Mouse (Mus musculus): Measurements from ENCODE around the gene Igf2r.

Igf2r gene

DNA sequence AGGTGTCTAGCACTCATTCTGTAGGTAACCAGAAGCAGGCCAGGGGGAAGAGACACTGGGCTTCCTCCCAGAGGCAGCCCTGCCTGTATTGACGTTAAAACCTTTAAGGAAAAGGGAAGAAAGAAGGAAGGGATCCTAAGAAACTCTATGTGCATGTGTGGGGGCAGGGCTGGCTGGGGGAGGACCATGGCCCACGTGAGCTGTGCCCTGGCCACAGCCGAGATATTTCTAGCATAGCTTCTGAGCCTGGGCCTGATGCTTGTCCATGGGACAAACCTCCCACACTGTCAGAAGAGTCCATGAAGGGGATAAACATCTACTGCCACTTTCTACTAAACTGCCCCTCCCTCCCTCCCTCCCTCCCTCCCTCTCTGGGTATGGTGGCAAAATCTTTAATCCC lies 95.6 kb downstream of the Igf2r start:
- DNase-seq (ENCODE audit: low spot score in 2 of 2), result no peak

DNA sequence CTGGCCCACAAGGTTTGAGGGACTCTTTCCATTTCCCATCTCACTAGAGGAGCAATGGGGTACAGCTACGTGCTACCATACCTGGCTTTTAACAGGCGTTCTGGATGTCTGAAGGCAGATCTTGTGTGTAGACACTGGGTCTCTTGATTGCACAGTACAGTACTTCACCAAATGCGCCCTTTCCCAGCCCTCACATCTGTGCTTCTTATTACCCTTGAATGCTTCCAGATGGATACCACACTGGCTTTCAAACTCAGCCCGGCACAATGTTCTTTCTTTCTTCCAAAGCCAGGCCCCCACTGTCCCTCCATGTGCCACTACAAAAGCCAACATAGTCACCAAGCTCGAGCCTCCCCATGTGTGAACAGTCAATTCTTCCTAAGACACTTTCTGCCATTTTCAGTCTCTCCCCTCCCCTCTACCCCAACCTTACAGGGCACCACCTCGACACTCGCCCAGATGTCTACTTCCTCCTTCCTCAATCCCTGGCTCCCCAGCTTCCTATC lies 97.1 kb downstream of the Igf2r start:
- no peak for DNase-seq (ENCODE audit: low spot score in 2 of 2)

DNA sequence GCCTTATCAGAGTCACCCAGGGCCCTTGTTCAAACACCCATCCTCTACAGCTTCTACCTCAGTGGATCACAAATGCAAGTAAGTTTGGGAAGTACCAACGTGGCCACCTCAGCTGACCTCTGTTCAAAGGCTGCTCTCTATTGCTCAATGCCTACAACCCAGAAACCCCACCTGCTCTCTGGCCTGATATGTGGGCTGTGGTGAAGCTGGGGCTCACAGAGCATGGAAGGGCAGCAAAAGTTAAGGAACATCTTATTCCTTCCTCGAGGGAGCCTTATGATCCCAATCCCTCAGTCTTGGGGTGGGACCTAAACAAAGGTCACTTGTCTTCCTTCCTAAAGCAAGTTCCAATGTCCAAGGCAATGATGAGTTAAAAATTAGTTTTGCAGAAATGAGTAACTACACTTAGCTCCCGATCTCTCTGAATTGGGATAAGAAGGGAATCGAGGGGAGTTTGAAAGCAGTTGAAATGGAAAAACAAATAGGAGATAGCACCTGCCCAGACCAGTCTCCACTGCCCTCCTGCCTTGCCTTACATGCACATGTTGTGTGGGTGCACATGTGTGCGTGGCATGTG lies 98.3 kb downstream of the Igf2r start:
- DNase-seq (ENCODE audit: low spot score in 2 of 2), result no peak

DNA sequence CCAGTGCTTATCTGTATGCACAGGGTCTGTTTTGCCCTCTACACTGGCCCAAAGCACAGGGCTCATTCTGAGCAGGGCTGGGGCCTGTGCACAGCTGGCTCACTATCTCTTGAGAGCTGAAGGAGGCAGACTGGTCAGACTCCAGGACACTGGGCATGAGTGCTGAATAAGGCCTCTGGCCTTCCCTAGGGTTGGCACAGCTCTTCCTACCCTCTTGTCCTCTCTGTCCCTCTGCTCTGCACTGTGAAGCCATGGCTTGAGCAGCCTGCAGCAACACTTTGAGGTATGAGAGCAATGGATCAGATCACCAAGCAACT lies 100.1 kb downstream of the Igf2r start:
- DNase-seq (ENCODE audit: low spot score in 2 of 2), result no peak

DNA sequence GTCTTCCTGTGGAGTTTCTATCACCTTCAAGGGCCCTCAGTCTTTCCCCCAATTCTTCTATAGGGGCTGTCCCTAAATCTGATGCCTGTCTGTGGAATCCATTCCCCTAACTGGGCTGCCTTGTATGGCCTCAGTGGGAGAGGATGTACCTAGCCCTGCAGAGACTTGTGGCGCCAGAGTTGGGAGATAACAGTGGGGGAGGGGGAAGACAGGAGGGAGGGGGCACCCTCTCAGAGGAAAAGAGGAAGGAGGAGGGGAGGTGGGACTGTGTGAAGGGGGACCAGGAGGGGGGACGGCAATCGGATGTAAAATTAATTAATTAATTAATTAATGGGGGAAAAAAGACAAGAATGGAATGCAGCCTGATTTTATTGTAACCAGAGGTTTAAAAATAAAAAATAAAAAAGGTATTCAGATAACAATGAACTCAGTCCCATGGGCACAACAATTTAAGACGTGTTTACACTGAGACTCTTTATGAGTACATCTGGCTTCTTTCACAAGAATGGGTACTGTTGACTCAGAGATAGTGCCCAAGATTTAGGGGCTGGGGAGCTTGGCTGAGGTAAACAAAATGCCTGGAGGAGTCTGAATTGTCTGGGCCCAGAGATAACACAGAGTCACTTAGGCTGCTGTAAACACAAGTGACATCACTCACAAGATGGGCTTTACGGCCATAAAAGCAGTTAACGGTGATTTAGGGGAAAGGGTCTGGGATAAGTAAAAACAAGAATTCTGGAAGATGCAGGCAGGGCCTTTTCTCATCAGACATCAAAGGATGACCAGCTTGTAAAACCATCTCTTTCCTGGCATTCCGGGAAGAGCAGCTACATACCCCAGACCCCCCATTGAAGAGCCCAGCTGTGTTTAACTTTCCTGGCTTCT lies 100.7 kb downstream of the Igf2r start:
- DNase-seq (ENCODE audit: low spot score in 2 of 2), result no peak

DNA sequence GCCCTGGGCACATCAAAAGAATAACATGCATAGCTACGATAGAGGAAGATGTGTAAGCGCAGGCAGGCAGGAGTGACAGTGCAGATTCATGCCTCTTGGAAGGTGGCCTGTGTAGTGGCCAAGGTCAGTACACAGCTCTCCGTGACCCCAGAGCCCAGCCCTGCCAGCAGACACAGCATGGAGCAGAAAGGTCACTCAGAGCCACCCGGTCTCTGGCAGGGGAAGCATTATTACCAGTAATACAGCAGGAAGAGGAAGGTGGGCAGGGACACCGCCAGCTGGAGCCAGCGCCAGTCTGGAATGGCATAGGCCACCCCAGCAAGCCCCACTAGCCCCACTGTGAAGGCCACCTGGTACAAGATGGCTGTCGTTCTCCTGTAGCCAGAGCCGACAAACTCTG lies 105.3 kb downstream of the Igf2r start:
- no peak for DNase-seq (ENCODE audit: low spot score in 2 of 2)

DNA sequence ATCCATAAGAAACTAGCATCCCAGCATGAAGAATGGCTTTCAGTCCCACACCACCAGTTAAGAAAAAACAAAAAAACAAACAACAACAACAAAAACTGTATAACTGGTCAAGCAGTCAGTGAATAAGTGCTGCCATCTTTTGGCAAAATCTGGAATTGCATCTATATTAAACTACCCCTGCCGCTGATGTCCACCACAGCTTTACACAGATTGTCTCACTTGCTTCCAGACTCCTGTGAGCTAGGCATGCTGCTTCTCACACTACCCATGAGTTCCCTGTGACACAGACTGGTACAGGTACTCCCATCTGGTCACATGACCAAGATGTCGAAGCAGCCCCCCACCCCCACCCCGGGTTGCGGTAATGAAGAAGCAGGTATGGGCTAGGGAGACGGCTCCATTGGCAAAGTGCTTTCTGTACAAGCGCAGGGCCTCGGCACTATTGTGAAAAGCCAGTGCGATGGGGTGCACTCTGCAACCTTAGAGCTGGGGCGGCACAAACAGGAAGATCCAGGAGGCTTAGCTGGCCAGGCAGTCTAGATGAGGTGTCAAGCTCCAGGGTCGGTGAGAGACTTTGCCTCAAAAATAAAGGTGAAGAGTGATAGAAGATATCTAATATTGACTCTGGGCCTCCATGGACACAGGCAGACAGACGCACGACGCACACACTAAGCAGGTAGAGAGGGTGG lies 108.7 kb downstream of the Igf2r start:
- no peak for DNase-seq (ENCODE audit: low spot score in 2 of 2)

DNA sequence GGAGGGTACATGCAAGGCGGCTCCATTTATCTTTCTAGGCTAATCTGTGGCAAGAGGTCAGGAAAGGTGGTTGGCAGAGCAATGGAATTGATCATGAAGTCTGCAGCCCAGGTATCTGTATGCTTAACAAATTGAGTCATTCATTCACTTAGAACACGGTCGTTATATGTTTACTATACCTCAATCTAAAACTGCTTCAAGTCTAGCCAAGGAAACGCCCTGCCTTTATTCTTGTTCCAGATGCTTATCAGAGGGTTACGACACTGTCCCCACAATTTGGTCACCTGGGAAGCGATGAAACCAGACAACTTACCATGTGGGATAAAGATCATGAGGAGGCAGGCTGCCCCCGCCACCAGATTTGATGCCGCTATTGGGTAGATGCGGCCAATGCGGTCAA lies 110.2 kb downstream of the Igf2r start:
- DNase-seq (ENCODE audit: low spot score in 2 of 2), result no peak

DNA sequence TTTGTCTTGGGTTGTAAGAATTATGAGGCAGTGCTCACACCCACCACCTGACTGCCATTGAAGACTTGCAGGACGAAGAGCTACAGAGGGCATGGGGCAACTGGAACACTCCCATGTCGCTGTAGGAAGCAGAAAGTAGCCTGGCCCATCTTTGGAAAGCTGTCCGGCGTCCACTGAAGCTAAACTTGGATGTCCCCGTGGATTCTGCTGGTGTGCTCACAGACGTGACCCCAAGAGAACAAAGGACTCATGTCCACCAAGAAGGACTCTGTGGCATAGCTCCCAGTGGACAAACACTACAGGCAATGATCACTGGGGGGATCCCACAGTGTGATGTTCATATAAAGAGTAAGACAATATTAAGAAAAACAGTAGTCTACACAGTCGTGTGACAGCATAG lies 110.7 kb downstream of the Igf2r start:
- no peak for DNase-seq (ENCODE audit: low spot score in 2 of 2)

DNA sequence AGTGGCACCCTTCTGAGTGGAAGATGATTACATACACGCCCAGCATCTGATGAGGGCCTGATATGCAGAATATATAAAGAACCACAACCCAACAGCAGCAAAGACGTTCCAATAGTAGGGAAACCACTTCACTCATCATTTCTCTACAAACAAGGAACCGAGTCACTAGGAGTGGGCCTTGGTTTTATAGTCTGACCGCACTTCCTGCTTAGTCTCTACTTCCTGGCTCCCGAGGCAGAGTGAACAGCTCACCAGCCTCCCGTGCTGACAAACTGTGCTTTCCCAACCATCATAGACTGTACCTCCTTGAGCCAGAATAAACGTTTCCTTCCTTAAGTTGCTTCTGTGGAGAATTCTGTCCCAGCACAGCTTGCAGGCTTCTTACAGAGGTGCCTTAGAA lies 113.6 kb downstream of the Igf2r start:
- DNase-seq (ENCODE audit: low spot score in 2 of 2), result peak; percentile 10 to 11

DNA sequence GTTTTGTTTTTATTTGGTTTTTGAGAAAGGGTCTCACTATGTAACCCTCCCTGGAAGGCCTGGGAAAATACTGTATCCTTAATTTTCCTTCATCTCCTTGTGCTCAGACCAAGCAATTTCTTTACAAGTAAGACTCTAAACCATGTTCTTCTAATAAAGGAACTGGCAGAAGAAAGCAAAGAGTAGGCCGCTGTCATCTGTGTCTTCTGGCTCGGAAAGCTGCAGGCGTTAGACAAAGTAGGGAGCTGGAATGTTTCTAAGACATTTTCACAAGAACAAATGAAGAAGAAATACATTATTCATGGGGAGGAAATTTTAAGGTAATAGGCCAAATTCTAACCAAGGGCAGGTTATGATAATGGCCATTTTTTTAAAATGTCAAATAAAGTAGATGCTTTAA lies 115.4 kb downstream of the Igf2r start:
- no peak for DNase-seq (ENCODE audit: low spot score in 2 of 2)

DNA sequence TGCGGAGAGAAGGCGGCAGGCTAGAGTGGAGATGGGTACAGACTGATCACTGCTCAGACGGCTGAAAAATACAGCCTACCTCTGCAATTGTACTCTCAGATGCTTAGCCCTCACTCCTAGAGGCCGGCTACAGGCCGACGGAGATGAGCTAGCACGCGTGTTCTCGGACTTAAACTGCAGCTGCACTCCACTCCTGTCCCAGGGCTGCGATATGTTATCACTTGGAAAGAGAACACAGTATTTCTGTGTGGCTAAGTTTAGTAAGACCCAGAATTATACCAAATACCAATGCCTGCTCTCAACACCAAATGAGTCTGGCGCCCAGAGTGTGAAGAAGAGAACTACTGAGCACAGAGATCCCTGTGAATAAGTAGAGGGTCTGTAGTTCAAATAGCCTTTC lies 116.9 kb downstream of the Igf2r start:
- DNase-seq (ENCODE audit: low spot score in 2 of 2), result no peak

DNA sequence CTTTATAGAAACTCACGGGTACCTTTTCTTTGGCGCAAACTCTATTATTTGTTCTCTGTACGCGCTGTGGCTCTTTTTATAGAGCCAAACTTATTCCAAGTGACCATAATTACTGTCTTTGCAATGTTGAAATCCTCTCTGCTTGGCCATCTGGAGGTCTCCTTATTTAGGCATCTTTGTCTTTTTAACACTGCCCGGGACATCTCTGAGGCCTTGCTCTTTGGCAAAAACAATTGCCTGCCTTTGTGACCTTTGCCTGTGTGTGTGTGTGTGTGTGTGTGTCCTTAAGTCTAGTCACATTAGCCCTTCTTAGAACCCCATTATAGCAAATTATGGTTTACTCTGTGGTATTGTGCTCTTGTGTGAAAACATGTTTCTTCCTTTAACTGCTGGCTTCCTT lies 124.0 kb downstream of the Igf2r start:
- DNase-seq (ENCODE audit: low spot score in 2 of 2), result no peak

DNA sequence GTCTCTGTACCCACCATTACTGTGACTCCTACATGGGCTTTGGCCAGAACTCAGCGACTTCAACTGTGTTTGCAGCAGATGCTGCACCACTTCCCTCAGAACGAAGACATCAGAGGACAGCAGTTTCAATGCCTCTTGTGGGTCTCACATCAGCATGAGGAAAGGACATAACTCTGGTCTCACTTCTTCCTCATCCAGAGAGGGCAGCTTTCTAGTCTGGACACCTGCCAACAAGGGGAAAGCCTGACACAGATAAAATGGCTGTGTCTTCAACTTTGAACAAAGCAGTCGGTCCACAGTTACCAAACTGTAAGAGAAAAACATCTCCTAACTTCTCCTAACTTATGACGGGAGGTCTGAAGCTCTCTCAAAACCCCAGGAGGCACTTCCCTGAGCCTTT lies 128.4 kb downstream of the Igf2r start:
- no peak for DNase-seq (ENCODE audit: low spot score in 2 of 2)

DNA sequence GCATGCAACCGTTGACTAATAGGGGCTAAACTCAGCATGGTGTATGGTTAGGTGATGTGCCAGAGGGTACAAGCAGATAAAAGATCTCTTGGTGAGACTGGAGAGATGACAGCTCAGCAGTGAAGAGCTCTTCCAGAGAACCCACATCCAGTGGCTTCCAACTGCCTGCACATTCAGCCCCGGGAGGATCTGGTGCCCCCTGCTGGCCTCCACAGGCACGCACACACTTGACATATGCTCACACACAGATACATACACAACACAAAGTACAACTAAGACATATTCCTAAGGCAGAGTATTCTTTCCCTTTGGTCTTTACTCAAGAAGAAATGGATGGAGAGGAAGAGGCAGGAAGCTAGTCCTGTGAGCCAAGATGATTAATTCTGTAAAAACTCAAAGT lies 129.9 kb downstream of the Igf2r start:
- no peak for DNase-seq (ENCODE audit: low spot score in 2 of 2)

DNA sequence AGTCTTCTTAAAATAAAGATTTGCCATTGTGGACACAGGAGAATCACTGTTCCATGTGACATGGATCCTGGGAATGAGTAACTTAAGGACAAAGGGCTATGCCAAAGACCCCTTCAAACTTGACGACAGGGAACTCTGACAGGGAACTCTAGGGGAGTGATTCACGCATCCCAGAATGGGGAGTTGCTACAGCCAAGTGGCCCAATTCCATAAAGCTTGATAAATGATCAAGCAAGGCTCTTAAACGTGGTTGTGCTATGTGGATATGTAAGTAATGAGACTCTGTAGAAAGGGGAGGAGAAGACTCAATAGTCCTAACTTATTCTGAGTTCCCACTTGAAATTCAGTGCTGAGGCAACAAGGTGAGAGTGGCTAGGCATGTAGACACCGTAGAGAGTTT lies 134.7 kb downstream of the Igf2r start:
- DNase-seq (ENCODE audit: low spot score in 2 of 2), result no peak
